Mouse (Mus musculus): Measurements from ENCODE around the gene Hmcn1.

The Hmcn1 gene

GRCm38 (mm10) chr1:150991745-150992554 is 1.3 kb downstream of the Hmcn1 start:
- WGBS, result 17% methylated on average over 10 of the region's 10 CpGs

GRCm38 (mm10) chr1:150984888-150985287 is 8.3 kb downstream of the Hmcn1 start:
- 75% methylated on average over 4 of the region's 4 CpGs for WGBS

- 91% methylated on average over 6 of the region's 6 CpGs for WGBS
Measured at GRCm38 (mm10) chr1:150984092-150984503, 9.1 kb downstream of the Hmcn1 start.

GRCm38 (mm10) chr1:150978651-150979050 is 14.6 kb downstream of the Hmcn1 start:
- 90% methylated on average over 3 of the region's 3 CpGs for WGBS

- WGBS, result 8% methylated on average over 2 of the region's 2 CpGs
Measured at GRCm38 (mm10) chr1:150976263-150976662, 17.0 kb downstream of the Hmcn1 start.

GRCm38 (mm10) chr1:150959486-150960074 is 33.7 kb downstream of the Hmcn1 start:
- WGBS, result 59% methylated on average over 5 of the region's 5 CpGs

- 89% methylated on average over 5 of the region's 5 CpGs for WGBS
Measured at GRCm38 (mm10) chr1:150951004-150951403, 42.2 kb downstream of the Hmcn1 start.

GRCm38 (mm10) chr1:150950046-150950445 is 43.2 kb downstream of the Hmcn1 start:
- WGBS, result 54% methylated on average over 3 of the region's 3 CpGs

- 91% methylated on average over 2 of the region's 2 CpGs for WGBS
Measured at GRCm38 (mm10) chr1:150948911-150949310, 44.3 kb downstream of the Hmcn1 start.

- WGBS, result 57% methylated on average over 2 of the region's 2 CpGs
Measured at GRCm38 (mm10) chr1:150943601-150944000, 49.6 kb downstream of the Hmcn1 start.

- WGBS, result 78% methylated on average over 2 of the region's 2 CpGs
Measured at GRCm38 (mm10) chr1:150942143-150942542, 51.1 kb downstream of the Hmcn1 start.

- 82% methylated on average over 4 of the region's 4 CpGs for WGBS
Measured at GRCm38 (mm10) chr1:150936821-150937220, 56.4 kb downstream of the Hmcn1 start.

GRCm38 (mm10) chr1:150933616-150934015 is 59.6 kb downstream of the Hmcn1 start:
- WGBS, result 25% methylated on average over 9 of the region's 9 CpGs

- WGBS, result 67% methylated on average over 9 of the region's 9 CpGs
Measured at GRCm38 (mm10) chr1:150920860-150921259, 72.4 kb downstream of the Hmcn1 start.

- 34% methylated on average over 6 of the region's 6 CpGs for WGBS
Measured at GRCm38 (mm10) chr1:150920276-150920675, 73.0 kb downstream of the Hmcn1 start.

GRCm38 (mm10) chr1:150914936-150915335 is 78.3 kb downstream of the Hmcn1 start:
- WGBS, result 83% methylated on average over 2 of the region's 2 CpGs

GRCm38 (mm10) chr1:150913586-150914136 is 79.6 kb downstream of the Hmcn1 start:
- 62% methylated on average over 5 of the region's 5 CpGs for WGBS

- 90% methylated on average over 2 of the region's 2 CpGs for WGBS
Measured at GRCm38 (mm10) chr1:150909642-150910041, 83.6 kb downstream of the Hmcn1 start.

GRCm38 (mm10) chr1:150893677-150894188 is 99.5 kb downstream of the Hmcn1 start:
- 89% methylated on average over 5 of the region's 5 CpGs for WGBS

GRCm38 (mm10) chr1:150890017-150890416 is 103.2 kb downstream of the Hmcn1 start:
- WGBS, result 42% methylated on average over 4 of the region's 4 CpGs

- 86% methylated on average over 1 of the region's 1 CpGs for WGBS
Measured at GRCm38 (mm10) chr1:150886267-150886666, 107.0 kb downstream of the Hmcn1 start.

GRCm38 (mm10) chr1:150878421-150878820 is 114.8 kb downstream of the Hmcn1 start:
- 41% methylated on average over 7 of the region's 7 CpGs for WGBS

- WGBS, result 54% methylated on average over 4 of the region's 4 CpGs
Measured at GRCm38 (mm10) chr1:150877920-150878319, 115.3 kb downstream of the Hmcn1 start.
